Mouse (Mus musculus) erythroblast, adult 5-6 weeks (primary cell): ENCODE results near the gene Arg1. TPM values are rescaled to one million over a fixed set of nuclear protein-coding genes. Genes with fewer than 3 reads are reported as not detected.

ENCODE experiments used
- ATAC-seq: replicated peaks from 2 replicates; pipeline ENCODE4 v1.8.0; 2016; ENCODE audit warnings: moderate number of reproducible peaks, mild to moderate bottlenecking, moderate TSS enrichment, inconsistent platforms; ENCODE audit not compliant: poor library complexity, low FRiP score, severe bottlenecking
- total RNA-seq, 2 experiments: library from RNA; stranded (forward) in 1 of 2; stranded (reverse) in 1 of 2; fragments of 150-400 nt in 1 of 2; fragments of 200-764, 138-1000 nt in 1 of 2; gene quantifications; 2 replicates each; pipeline versions ENCODE4 v1.2.3 to v1.2.4; 2015 to 2017; ENCODE audit warnings: low replicate concordance in 2 of 2

The Arg1 gene
- total RNA-seq (2015; ENCODE audit: low replicate concordance), result not detected in 2 replicates
- 0.42 and 0.77 TPM in 2 replicates for total RNA-seq (2017; ENCODE audit: low replicate concordance)

DNA sequence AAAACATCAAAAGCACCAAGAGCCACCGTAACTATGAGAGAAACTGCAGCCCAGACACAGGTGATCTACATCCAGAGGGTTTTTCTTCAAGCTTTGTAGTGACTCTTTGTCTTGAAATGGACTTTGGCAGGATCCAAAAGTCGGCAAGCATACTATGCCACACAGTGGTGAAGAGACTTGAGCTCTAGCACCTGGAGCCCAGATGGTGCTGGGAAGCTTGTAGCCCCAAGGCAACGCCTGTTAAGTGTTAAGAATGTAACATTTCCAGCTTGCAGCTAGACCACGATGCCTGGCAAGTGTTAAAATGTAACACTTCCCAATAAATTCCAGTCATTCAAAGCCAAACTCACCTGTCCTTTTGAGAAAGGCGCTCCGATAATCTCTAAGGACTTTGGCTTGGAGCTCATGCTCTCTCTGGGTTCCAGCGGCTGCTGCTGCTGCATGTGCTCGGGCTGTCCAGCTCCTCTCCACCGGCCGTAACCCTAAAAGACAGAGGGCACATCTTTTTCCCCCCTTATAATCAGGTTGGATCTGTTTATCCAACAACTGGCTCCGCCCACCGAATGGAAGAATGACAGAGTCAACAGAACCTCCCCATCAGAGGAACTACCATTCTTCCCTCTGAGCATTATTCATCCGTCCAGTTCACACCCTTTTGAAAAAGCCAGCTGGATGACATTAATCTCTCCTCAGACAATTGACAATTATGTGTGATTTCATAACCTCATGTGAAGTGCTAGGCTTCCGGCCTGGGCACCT, at the start of gene Arg1:
Gene Arg1 (minus strand): TSS at position 523 of the 759 bp plus-strand sequence.
- ATAC-seq, result no peak

DNA sequence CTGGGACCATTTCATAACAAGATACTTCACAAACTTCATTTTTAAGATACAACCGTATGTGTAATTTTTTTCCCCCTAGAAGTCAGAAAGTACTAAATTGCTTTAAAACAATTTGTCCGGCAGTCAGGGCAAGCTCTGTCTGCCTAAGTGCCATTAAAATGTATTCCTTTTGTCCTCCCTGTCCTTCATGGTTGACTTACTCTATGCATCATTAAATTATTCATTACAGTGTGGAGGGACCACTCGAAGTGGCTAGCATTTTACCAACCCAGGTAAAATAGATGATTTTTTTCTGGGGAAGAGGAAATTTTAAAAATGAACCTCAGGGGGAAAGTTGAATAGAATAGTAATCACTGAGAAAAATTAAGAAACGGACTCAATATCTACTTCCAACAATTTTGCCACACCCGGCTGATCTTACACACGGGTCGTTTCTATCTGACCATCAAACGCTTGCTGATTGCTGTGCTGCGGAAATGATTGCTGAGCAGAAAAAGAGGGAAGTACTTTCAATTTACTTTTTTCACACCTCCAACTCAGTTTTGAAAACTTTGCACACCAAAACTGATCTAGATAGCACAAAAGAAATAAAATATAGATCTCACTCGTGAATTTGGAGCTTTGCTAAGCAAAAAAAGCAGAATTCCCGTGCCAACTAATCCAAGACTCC, 46.7 kb upstream of the Arg1 start:
- no peak for ATAC-seq

DNA sequence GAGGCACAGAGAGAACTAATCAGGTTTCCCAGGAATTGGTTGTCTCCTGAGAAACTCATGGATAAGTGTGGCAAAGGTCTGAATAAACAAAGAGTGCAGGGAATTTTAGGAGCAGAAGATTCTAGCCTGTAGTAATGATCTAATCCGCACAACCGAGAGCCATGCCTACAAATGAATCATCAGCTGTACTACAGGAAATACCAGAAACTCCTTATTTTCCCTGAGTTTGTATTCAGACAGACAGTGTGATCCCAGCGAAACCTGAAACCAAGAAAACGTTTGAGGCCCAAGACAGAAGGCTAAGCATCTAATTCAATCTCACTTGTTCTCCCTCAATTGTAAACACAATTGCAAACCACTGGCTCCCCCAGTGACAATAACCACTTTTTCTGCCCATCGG, 46.1 kb upstream of the Arg1 start:
- ATAC-seq, result no peak

- ATAC-seq, result no peak
Observed at GRCm38 (mm10) chr10:24972923-24973322, 45.6 kb upstream of the Arg1 start.

- no peak for ATAC-seq
Observed at GRCm38 (mm10) chr10:24965821-24966550, 38.7 kb upstream of the Arg1 start.

DNA sequence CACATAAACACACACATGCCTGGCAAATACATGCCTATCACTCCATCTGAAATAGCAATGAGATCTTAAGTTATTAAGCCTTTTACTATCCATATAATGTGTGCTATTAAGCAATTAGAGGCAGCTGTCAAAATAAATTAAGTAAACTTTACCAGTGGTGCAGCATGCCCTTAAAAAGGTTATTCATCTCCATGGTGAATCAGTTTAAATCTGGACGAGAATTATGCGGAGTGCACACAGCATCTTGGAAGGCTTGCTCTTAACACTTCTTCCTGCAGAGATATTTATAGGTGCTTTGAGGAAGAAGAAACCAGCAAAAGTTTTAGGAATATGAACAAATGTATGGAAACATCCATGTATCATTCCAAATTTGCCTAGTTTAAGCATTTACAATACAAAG, 34.6 kb upstream of the Arg1 start:
- ATAC-seq, result no peak

DNA sequence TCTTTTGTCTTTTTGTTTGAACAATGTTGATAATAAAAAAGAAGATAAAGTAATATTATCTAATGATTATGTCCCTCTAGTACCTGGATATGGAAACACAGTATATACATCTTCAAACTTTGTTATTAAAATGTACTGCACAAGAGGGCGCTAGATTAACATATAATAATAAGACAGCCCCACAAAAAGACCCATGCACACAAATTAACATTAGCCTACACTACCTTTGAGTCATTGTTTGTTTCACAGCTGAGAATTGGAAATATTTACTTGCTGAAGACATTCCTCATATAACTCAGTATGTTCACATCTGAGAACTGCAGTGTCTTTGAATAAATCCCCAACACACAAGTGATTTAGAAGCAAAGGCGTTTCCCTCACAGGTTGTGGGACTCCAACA, 33.8 kb upstream of the Arg1 start:
- ATAC-seq, result no peak

- no peak for ATAC-seq
Observed at GRCm38 (mm10) chr10:24959043-24959916, 32.0 kb upstream of the Arg1 start.

- no peak for ATAC-seq
Observed at GRCm38 (mm10) chr10:24958280-24959042, 31.2 kb upstream of the Arg1 start.

- ATAC-seq, result no peak
Observed at GRCm38 (mm10) chr10:24953876-24954275, 26.6 kb upstream of the Arg1 start.

- no peak for ATAC-seq
Observed at GRCm38 (mm10) chr10:24952549-24952948, 25.3 kb upstream of the Arg1 start.

GRCm38 (mm10) chr10:24951575-24951974, 24.3 kb upstream of the Arg1 start:
- no peak for ATAC-seq

DNA sequence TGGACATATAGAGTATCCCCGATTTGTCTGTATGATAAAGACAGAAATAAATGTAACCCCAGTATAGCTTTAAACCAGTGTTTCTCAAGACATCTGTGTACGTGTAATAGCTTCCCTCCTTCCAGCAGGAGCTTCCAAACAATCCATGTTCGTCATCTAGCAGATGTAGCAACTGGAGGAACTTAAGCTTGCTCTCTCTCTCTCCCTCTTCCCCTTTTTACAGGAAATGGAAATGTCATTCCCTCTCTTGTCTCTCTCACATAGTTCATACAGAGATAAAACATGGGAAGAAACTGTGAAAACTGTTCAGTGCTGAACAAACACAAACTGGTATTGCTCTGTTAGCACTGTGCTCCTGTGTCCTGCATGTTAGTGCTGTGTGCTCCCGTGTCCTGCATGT, 22.9 kb upstream of the Arg1 start:
- no peak for ATAC-seq

DNA sequence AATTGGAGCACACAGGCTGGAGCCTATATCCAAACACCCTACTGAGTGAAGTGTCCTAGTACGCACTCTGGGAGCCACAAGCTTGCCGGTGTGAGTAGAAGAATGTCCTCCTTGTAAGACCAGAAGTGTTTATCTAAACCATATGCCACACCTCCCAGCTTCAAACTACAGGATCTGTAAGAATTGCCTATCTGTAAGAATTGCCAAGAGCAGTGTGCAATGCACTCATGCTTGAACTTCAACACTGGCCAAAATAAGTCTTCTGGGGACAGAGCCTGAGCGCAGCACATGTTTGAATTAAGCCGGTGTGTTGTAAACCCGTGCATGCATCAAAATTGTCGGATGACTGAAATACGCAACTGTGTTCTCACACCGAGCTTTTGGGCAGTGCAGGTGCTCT, 21.0 kb upstream of the Arg1 start:
- ATAC-seq, result no peak

GRCm38 (mm10) chr10:24947871-24948270, 20.6 kb upstream of the Arg1 start:
- no peak for ATAC-seq

DNA sequence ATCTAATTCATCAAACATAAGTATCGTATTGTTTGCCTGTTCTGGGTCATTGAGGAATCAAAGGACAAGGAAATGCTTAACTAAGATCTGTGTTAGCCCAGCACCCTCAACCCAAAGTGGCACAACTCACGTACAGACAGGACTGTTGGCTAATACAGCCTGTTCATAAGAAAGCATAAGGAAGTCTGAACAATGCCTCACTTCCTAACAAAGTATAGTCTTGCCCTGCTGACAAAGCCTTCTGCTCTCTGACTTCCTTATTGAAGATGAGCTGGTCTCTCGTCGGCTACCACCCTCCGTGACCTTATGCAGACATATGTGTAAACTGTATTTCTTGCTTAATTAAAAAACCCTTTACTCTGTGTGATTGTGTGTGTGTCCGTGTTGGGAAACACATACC, 2.9 kb upstream of the Arg1 start:
- ATAC-seq, result no peak

GRCm38 (mm10) chr10:24928072-24928471, 788 bp upstream of the Arg1 start:
- no peak for ATAC-seq

- no peak for ATAC-seq
Observed at GRCm38 (mm10) chr10:24926380-24926779, 904 bp downstream of the Arg1 start.

- no peak for ATAC-seq
Observed at GRCm38 (mm10) chr10:24924296-24924695, 3.0 kb downstream of the Arg1 start.
